Mouse (Mus musculus) limb, embryonic 15.5 days (tissue): ENCODE data around the gene Gpc6. TPM values are rescaled to one million over a fixed set of nuclear protein-coding genes. Genes with fewer than 3 reads are reported as not detected.

ENCODE experiments used
- ATAC-seq: fragments of 200-750 bp; cut with Nextera tagmentation; 2 replicates; pipeline ENCODE4 v1.8.0; 2017; ENCODE audit warnings: low read depth, moderate TSS enrichment; ENCODE audit not compliant: insufficient number of reproducible peaks, low FRiP score, low TSS enrichment
- H3K27ac ChIP-seq: fragments of 300-500 bp; sonication (generic); 2 replicates; pipeline ENCODE4 v1.5.1; 2015; ENCODE audit warnings: moderate library complexity, mild to moderate bottlenecking, inconsistent platforms
- H3K27me3 ChIP-seq: fragments of 300-500 bp; sonication (generic); 2 replicates; pipeline ENCODE4 v1.6.1; 2015; ENCODE audit warnings: inconsistent platforms
- H3K36me3 ChIP-seq: fragments of 300-500 bp; sonication (generic); 2 replicates; pipeline ENCODE4 v1.6.1; 2015; ENCODE audit warnings: inconsistent platforms
- H3K4me1 ChIP-seq: fragments of 300-500 bp; sonication (generic); 2 replicates; pipeline ENCODE4 v1.6.1; 2015; ENCODE audit warnings: inconsistent platforms
- H3K4me2 ChIP-seq: fragments of 300-500 bp; sonication (generic); 2 replicates; pipeline ENCODE4 v1.6.1; 2015; ENCODE audit warnings: mild to moderate bottlenecking, inconsistent platforms
- H3K4me3 ChIP-seq: fragments of 300-500 bp; sonication (generic); 2 replicates; pipeline ENCODE4 v1.5.1; 2015; ENCODE audit warnings: mild to moderate bottlenecking, inconsistent platforms
- H3K9ac ChIP-seq: fragments of 300-500 bp; sonication (generic); 2 replicates; pipeline ENCODE4 v1.6.1; 2015; ENCODE audit warnings: inconsistent platforms
- H3K9me3 ChIP-seq: fragments of 300-500 bp; sonication (generic); 2 replicates; pipeline ENCODE4 v1.6.1; 2016; ENCODE audit warnings: inconsistent platforms
- WGBS: fragments of 180-500 bp; shearing (Covaris S2); methylation state at CpG from one replicate; pipeline ENCODE4 v1.1.7; 2015; 5-methylcytosine and 5-hydroxymethylcytosine counted together
- polyA plus RNA-seq: library from polyadenylated mRNA; unstranded; fragments of >200 nt; fragmentation: Nextera tagmentation; extraction: Ambion mirVana; gene quantifications from 2 replicates; pipeline ENCODE4 v1.2.1, GENCODE M21; 2015

Gpc6 gene
- polyA plus RNA-seq, 1 experiment from 2014 or later: 42.5 TPM

- no peak overlapping the region for H3K9ac ChIP-seq
- H3K4me2 ChIP-seq: no peak overlapping the region
- ATAC-seq: no peak
- WGBS: 80% methylated on average over 7 of the region's 7 CpGs
- no peaks in the 10 kb centered on the region for H3K9me3 ChIP-seq
- H3K36me3 ChIP-seq: no peaks in the 10 kb centered on the region
- no peak overlapping the region for H3K4me3 ChIP-seq
- H3K4me1 ChIP-seq: peaks cover 9% of the 10 kb centered on the region
- H3K27me3 ChIP-seq: no peaks in the 10 kb centered on the region
- H3K27ac ChIP-seq: no peak overlapping the region
Measured at GRCm38 (mm10) chr14:117939471-117939870, 1014.4 kb downstream of the Gpc6 start.

- H3K4me2 ChIP-seq: no peak overlapping the region
- H3K27me3 ChIP-seq: no peaks in the 10 kb centered on the region
- ATAC-seq: no peak
- H3K27ac ChIP-seq: no peak overlapping the region
- H3K4me3 ChIP-seq: no peak overlapping the region
- no peak overlapping the region for H3K9ac ChIP-seq
- WGBS: 86% methylated on average over 4 of the region's 4 CpGs
- no peaks in the 10 kb centered on the region for H3K36me3 ChIP-seq
- H3K9me3 ChIP-seq: no peaks in the 10 kb centered on the region
- H3K4me1 ChIP-seq: 0 out of 2 replicates have a peak, but pooled peaks cover under 1% of the 10 kb centered on the region
Measured at GRCm38 (mm10) chr14:117945920-117946503, 1020.9 kb downstream of the Gpc6 start.

GRCm38 (mm10) chr14:117951265-117951664 lies 1026.2 kb downstream of the Gpc6 start:
- peak overlapping the region; percentile 5; the same call in 1 of the 2 replicates for H3K4me2 ChIP-seq
- H3K9ac ChIP-seq: no peak overlapping the region
- H3K9me3 ChIP-seq: no peaks in the 10 kb centered on the region
- ATAC-seq: no peak
- H3K4me1 ChIP-seq: 0 out of 2 replicates have a peak, but pooled peaks cover 5% of the 10 kb centered on the region
- no peaks in the 10 kb centered on the region for H3K36me3 ChIP-seq
- no peak overlapping the region for H3K27ac ChIP-seq
- no peaks in the 10 kb centered on the region for H3K27me3 ChIP-seq
- 64% methylated on average over 15 of the region's 15 CpGs for WGBS
- H3K4me3 ChIP-seq: no peak overlapping the region

- H3K4me2 ChIP-seq: peak overlapping the region; percentile 5; the same call in 1 of the 2 replicates
- no peaks in the 10 kb centered on the region for H3K36me3 ChIP-seq
- H3K9ac ChIP-seq: no peak overlapping the region
- WGBS: 51% methylated on average over 5 of the region's 5 CpGs
- ATAC-seq: no peak
- no peaks in the 10 kb centered on the region for H3K9me3 ChIP-seq
- no peak overlapping the region for H3K4me3 ChIP-seq
- no peaks in the 10 kb centered on the region for H3K27me3 ChIP-seq
- no peak overlapping the region for H3K27ac ChIP-seq
- 0 out of 2 replicates have a peak, but pooled peaks cover 5% of the 10 kb centered on the region for H3K4me1 ChIP-seq
Measured at GRCm38 (mm10) chr14:117951686-117952085, 1026.6 kb downstream of the Gpc6 start.

GRCm38 (mm10) chr14:117956051-117956450 lies 1030.9 kb downstream of the Gpc6 start:
- H3K4me2 ChIP-seq: no peak overlapping the region
- H3K4me3 ChIP-seq: no peak overlapping the region
- no peak overlapping the region for H3K9ac ChIP-seq
- no peaks in the 10 kb centered on the region for H3K36me3 ChIP-seq
- H3K9me3 ChIP-seq: no peaks in the 10 kb centered on the region
- no peak overlapping the region for H3K27ac ChIP-seq
- 60% methylated on average over 3 of the region's 3 CpGs for WGBS
- H3K4me1 ChIP-seq: 0 out of 2 replicates have a peak, but pooled peaks cover 4% of the 10 kb centered on the region
- H3K27me3 ChIP-seq: no peaks in the 10 kb centered on the region
- no peak for ATAC-seq

- Histone ChIP-seq H3K9me3 (no peaks in the 10 kb centered on the region), H3K36me3 (no peaks in the 10 kb centered on the region), H3K27ac (no peak overlapping the region), H3K4me1 (0 out of 2 replicates have a peak, but pooled peaks cover 3% of the 10 kb centered on the region), H3K27me3 (no peaks in the 10 kb centered on the region), H3K4me3 (no peak overlapping the region), H3K4me2 (no peak overlapping the region), H3K9ac (no peak overlapping the region)
- ATAC-seq: no peak
- 91% methylated on average over 11 of the region's 11 CpGs for WGBS
Measured at GRCm38 (mm10) chr14:117958389-117958788, 1033.3 kb downstream of the Gpc6 start.

GRCm38 (mm10) chr14:117961267-117961666 lies 1036.2 kb downstream of the Gpc6 start:
- H3K9ac ChIP-seq: no peak overlapping the region
- 0 out of 2 replicates have a peak, but pooled peaks cover 3% of the 10 kb centered on the region for H3K36me3 ChIP-seq
- no peak overlapping the region for H3K27ac ChIP-seq
- no peak overlapping the region for H3K4me3 ChIP-seq
- H3K27me3 ChIP-seq: no peaks in the 10 kb centered on the region
- WGBS: 52% methylated on average over 6 of the region's 6 CpGs
- no peak for ATAC-seq
- no peak overlapping the region for H3K4me2 ChIP-seq
- no peaks in the 10 kb centered on the region for H3K9me3 ChIP-seq
- 0 out of 2 replicates have a peak, but pooled peaks cover 3% of the 10 kb centered on the region for H3K4me1 ChIP-seq

- 85% methylated on average over 6 of the region's 6 CpGs for WGBS
- Histone ChIP-seq H3K4me3 (no peak overlapping the region), H3K4me2 (no peak overlapping the region), H3K36me3 (0 out of 2 replicates have a peak, but pooled peaks cover 3% of the 10 kb centered on the region), H3K9me3 (no peaks in the 10 kb centered on the region), H3K27me3 (no peaks in the 10 kb centered on the region), H3K9ac (no peak overlapping the region), H3K27ac (no peak overlapping the region), H3K4me1 (0 out of 2 replicates have a peak, but pooled peaks cover 3% of the 10 kb centered on the region)
- no peak for ATAC-seq
Measured at GRCm38 (mm10) chr14:117961844-117962243, 1036.7 kb downstream of the Gpc6 start.

- Histone ChIP-seq H3K27me3 (no peaks in the 10 kb centered on the region), H3K27ac (no peak overlapping the region), H3K9me3 (no peaks in the 10 kb centered on the region), H3K9ac (no peak overlapping the region), H3K4me1 (0 out of 2 replicates have a peak, but pooled peaks cover 3% of the 10 kb centered on the region), H3K4me2 (no peak overlapping the region), H3K4me3 (no peak overlapping the region), H3K36me3 (0 out of 2 replicates have a peak, but pooled peaks cover 3% of the 10 kb centered on the region)
- WGBS: 58% methylated on average over 4 of the region's 4 CpGs
- no peak for ATAC-seq
Measured at GRCm38 (mm10) chr14:117962453-117962852, 1037.3 kb downstream of the Gpc6 start.

GRCm38 (mm10) chr14:117972576-117972975 lies 1047.5 kb downstream of the Gpc6 start:
- H3K27me3 ChIP-seq: no peaks in the 10 kb centered on the region
- H3K4me1 ChIP-seq: no peaks in the 10 kb centered on the region
- H3K27ac ChIP-seq: no peak overlapping the region
- 89% methylated on average over 5 of the region's 5 CpGs for WGBS
- no peak overlapping the region for H3K4me3 ChIP-seq
- H3K36me3 ChIP-seq: 0 out of 2 replicates have a peak, but pooled peaks cover 5% of the 10 kb centered on the region
- H3K9ac ChIP-seq: no peak overlapping the region
- no peaks in the 10 kb centered on the region for H3K9me3 ChIP-seq
- no peak for ATAC-seq
- no peak overlapping the region for H3K4me2 ChIP-seq

GRCm38 (mm10) chr14:117981532-117981931 lies 1056.4 kb downstream of the Gpc6 start:
- Histone ChIP-seq H3K4me1 (no peaks in the 10 kb centered on the region), H3K36me3 (no peaks in the 10 kb centered on the region), H3K9me3 (no peaks in the 10 kb centered on the region), H3K4me3 (no peak overlapping the region), H3K27me3 (no peaks in the 10 kb centered on the region), H3K27ac (no peak overlapping the region), H3K4me2 (no peak overlapping the region), H3K9ac (no peak overlapping the region)
- ATAC-seq: no peak
- 94% methylated on average over 10 of the region's 10 CpGs for WGBS

- H3K9me3 ChIP-seq: no peaks in the 10 kb centered on the region
- H3K4me2 ChIP-seq: no peak overlapping the region
- no peaks in the 10 kb centered on the region for H3K27me3 ChIP-seq
- H3K27ac ChIP-seq: no peak overlapping the region
- H3K4me1 ChIP-seq: no peaks in the 10 kb centered on the region
- ATAC-seq: no peak
- no peak overlapping the region for H3K4me3 ChIP-seq
- WGBS: 89% methylated on average over 10 of the region's 10 CpGs
- H3K36me3 ChIP-seq: no peaks in the 10 kb centered on the region
- no peak overlapping the region for H3K9ac ChIP-seq
Measured at GRCm38 (mm10) chr14:117988444-117988843, 1063.3 kb downstream of the Gpc6 start.
